Mouse (Mus musculus) inflammation-experienced regulatory T-cells, adult 6 months (primary cell): ENCODE data around the gene Zbtb5. TPM values are rescaled to one million over a fixed set of nuclear protein-coding genes. Genes with fewer than 3 reads are reported as not detected.
"Not testable (repeated sequence)": the region's sequence is repeated elsewhere in the genome, so short reads cannot be mapped to it uniquely, and the experiment has no call there.

Experiments used
- ATAC-seq: one replicate; pipeline ENCODE4 v1.8.0; 2017
- polyA plus RNA-seq, 3 experiments: library from polyadenylated mRNA; unstranded; fragments of 100-300 nt; shearing (Covaris generic); gene quantifications; one replicate each; pipeline ENCODE4 v1.2.1; 2017

Gene Zbtb5
- polyA plus RNA-seq, 3 experiments from 2014 or later: 7.5 to 9.2 (median 8.5) TPM

DNA sequence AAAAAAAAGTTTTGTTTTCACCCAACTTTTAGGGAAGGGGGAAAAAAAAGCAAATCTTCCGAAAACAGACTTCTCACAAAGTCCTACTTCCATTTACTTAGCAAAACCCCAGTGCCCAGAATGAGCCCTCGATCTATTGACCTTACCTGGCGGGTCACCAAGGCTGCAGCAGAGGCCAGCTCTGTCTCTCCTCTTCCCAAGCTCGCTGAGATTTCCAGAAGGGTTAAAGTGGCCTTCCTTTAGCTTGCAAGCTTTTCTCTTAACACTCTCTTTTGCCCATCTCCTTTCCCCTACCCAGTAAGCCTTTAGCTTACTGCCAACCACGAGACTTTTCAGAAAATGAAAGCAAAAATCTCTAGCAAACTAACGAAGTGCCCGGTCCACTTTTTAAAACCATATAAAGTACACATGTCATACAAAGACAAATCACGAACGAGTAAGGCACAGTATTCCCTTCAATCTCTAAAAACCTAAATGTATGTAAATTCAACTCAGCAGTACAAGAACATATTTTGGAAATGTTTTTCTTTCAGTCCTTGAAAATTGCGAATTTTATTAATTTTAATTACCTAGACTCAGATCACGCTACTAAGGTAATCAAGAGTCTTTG, 1.3 kb downstream of the Zbtb5 start:
- no peak for ATAC-seq

DNA sequence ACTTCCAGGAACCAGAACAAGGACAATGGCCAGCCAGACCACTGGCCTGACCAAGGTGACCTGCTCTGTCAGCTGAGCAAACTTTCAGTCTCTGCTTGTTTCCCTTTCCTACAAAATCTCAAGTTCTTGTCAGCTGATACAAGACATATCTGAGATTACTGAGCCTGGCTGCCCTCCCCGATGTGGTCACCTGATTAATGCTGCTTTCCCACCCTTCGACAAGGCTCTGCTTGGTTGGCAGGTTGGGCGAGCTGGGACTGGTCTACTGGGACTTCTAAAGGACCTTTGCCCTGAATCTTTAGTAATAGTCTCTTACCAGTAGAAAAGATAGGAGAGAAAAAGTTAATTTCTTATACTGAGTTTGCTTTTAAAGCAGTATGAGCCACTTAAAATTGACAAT, 6.8 kb downstream of the Zbtb5 start:
- ATAC-seq: no peak

DNA sequence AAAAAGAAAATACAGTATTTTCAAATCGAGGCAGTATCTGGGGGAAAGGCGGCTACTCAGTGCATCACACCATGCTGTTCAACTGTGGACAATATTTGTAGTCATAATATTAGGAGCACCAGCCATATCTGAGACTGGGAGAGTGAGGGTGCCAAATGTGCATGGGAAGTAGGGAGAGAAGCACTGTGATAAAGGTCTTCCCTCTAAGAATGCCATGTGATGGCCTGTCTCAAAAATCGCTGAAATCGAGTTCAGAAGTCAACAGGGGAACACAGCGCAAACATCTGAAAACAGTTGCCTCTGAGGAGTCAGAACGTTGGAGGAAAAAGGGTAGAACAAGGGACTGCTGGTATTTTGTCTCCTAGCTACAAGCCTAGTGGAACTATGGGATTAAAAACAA, 12.2 kb downstream of the Zbtb5 start:
- ATAC-seq: no peak

DNA sequence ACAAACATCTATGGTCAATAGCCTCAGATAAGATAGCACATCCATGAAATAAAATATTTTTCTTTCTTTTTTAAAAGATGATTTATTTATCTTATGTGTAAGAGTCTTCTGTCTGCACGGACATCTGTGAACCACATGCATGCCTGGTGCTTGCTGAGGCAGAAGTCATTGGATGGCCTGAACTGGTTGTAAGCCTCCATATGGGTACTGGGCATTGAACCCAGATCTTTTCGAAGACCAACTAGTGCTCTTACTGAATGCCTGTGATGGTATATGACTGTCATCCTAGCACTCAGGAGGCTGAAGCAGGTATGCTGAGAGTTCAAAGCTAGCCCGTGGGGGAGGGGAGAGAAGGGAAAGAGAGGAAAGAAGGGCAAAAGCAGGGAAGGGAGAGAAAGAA, 14.1 kb downstream of the Zbtb5 start:
- no peak for ATAC-seq

GRCm38 (mm10) chr4:44994776-44995175, 17.4 kb downstream of the Zbtb5 start:
- ATAC-seq: no peak

DNA sequence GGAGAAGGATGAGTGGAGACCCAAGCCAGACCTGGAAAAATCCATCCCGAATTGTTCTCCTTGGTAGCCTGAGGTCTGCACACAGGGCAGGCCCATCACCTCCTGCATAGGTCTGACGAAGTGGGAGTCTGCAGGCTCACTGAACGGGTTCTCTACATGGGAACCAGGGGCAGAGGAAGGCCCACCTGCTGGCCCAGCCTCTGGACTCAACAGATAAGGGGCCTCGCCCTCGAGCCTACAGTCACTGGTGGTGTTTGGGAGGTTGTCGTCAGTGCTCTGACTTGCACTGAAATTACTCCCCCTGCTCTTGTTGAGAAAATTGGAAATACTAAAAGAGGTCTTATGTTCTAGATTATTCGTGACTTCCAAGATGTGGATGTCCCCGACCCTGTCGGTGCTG, 18.4 kb downstream of the Zbtb5 start:
- ATAC-seq: no peak

GRCm38 (mm10) chr4:44993179-44993578, 19.0 kb downstream of the Zbtb5 start:
- not testable (repeated sequence) for ATAC-seq

DNA sequence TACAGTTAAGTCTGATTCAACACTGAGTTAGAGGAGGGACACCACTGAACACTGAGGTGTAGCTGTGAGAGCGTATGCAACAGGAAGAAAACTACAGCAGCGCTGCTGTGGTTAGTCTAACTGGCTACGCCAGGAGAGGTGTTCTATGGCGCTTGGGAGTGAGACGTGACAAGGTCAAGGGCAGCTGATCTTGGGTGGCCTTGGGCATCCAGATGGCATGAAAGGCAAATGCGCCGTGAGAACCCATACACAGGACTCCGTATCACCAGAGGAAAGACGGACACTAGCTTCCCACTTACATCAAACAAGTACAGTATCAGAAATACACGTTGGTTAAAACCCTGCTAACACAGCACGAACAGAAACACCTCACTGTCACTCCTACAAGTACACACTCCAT, 19.9 kb downstream of the Zbtb5 start:
- not testable (repeated sequence) for ATAC-seq

DNA sequence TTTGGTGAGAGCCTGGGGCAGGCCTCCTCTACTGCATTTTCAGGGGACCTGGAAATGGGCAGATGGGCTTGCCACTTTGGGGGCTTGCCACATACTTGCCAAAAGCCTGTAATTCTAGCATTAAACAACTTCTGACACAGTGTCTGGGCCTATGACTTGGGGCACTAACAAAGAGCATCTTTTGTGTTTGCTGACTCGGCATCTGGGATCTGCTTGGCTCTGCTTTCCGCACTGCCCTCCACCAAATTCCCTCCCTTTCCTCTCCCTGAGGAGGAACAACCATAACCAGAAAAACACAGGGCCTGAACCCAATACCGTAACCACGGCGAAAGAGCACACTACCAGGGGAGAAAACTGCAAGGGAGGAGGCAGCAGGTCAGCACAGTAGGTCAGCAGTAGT, 21.7 kb downstream of the Zbtb5 start:
- no peak for ATAC-seq

- ATAC-seq: no peak
Observed at GRCm38 (mm10) chr4:44983131-44983740, 29.0 kb downstream of the Zbtb5 start.

GRCm38 (mm10) chr4:44982440-44983130, 29.6 kb downstream of the Zbtb5 start:
- no peak for ATAC-seq

GRCm38 (mm10) chr4:44981974-44982287, 30.3 kb downstream of the Zbtb5 start:
- ATAC-seq: no peak

DNA sequence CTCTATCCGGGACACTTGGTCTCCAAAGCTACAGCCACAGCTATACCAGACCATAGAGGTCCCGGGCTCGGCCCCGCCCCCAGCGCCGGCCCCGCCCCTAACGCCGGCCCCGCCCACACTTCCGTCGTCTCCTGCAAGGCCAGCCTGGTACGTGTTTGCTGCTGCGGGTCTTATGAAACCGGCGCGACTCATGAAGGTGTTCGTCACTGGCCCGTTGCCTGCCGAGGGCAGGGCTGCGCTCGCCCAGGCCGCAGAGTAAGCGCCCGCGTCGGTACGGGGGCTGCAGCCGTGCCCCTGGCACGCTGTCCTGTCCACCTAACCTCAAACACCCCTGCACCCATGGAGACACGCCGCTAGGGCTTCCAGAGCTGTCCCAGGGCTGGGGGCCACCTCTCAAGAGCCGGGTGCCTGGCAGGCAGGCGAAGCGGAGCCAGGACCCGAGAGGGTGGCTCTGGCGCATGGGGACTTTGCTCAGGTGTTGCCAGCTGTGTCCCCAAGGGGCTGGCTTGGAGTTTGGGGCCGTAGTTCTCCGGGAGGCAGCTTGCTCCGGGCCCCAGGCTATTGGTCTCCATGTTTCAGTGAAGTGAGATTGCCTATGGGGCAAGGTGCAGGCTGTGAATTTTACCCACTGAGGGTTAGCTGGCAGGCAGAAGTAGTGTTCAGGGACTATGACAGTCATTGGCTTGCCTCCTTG, 30.8 kb downstream of the Zbtb5 start, which contains the start of gene Grhpr:
Gene Grhpr (plus strand): TSS at position 116 of the 694 bp plus-strand sequence.
- ATAC-seq: peak; percentile 87

- no peak for ATAC-seq
Observed at GRCm38 (mm10) chr4:44979794-44980338, 32.3 kb downstream of the Zbtb5 start.

DNA sequence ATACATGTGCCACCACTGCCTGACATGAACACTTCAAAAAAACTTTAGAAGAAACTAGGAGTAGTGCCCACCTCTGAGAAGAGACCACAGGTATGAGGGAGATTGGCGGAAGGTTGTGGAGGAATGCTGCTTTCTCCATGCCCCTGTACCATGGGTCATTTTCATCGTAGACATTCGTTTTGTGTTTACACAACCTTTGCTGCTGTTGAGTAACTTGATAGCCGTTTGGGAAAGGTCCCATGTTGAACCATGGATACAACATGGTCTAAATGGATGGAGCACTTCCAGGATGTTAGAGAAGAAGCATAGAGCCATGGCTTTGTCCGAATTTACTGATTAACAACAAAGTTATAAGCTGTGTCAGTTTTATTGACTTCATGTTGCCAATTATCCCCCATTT, 34.0 kb downstream of the Zbtb5 start:
- ATAC-seq: no peak

- ATAC-seq: no peak
Observed at GRCm38 (mm10) chr4:44976921-44977710, 35.1 kb downstream of the Zbtb5 start.

DNA sequence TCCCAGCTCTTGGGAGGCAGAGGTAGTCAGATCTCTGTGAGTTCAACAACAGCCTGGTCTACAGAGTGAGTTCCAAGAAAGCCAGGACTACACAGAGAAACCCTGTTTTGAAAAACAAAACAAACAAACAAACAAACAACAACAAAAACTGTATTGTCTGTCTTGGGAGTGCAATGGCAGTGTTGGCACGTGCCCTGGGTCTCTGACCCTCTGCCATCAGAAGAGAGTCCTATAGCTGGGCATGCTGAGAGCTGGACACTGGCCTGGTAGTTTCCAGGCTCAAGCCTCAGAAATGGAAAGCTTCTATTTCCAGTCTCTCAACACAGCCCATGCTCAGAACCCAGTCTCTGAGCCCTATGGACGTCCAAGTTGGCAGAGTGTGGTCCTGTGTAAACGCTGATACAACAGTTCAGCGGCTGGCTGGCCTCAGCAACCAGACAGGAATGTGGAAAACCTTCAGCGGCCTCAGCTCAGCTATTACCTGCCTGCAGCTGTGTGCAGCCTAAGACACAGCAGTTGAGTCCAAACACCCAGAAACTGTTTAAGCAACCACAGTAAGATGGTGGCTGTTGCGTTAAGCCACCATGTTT, 36.1 kb downstream of the Zbtb5 start:
- no peak for ATAC-seq

DNA sequence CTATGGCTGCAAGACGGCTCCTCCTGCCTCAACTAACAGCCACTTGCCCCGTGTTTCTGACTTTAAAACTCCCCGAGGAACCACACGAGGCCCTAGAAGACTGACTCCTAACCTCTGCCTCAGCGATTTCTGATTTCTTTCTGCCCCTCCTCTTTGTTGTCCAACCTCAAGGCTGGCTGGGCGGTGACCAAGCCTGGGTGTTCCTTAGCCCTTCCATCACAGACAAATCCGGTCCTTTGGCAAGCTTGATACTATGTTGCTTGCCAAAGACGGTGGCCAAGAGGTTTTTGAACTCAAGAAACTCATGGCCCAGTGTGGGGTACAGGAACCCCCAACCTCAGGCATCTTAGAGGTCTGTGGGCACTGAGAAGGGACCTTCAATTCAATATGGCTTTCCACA, 37.9 kb downstream of the Zbtb5 start:
- no peak for ATAC-seq

GRCm38 (mm10) chr4:44973871-44974270, 38.3 kb downstream of the Zbtb5 start:
- no peak for ATAC-seq

- peak; percentile 98 for ATAC-seq
Observed at GRCm38 (mm10) chr4:44973450-44973849, 38.8 kb downstream of the Zbtb5 start.

GRCm38 (mm10) chr4:44970612-44971110, 41.6 kb downstream of the Zbtb5 start:
- peak; percentile 30 for ATAC-seq

DNA sequence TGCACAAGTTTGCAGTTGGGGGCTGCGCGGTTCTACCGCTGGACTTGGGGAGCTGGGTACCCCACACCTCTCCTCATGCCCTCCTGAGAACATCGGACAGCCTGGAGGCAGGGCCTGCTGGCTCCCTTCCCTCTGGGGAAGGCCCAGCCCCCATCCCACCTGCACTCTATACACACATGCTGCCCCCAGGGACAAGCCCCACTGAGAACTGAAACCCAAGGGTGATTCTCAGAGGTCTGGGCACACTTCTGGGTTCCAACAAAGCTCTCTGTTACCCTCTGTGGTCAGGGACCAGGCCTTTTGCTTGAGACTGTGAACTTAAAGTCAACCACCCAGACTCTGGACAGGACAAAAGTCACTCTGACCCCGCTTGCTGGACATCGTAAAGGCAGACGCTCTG, 42.2 kb downstream of the Zbtb5 start:
- no peak for ATAC-seq
